Mouse (Mus musculus) thymus, adult 2 months (tissue): ENCODE data around the gene Pdss2. TPM values are rescaled to one million over a fixed set of nuclear protein-coding genes. Genes with fewer than 3 reads are reported as not detected.

Experiments
- DNase-seq: peaks from one replicate; pipeline ENCODE4 v3.0.0; 2021
- H3K27ac ChIP-seq: fragments of 200-500 bp; 2 replicates; pipeline ENCODE4 v1.5.1; 2012; ENCODE audit warnings: low read length, control low read depth; ENCODE audit not compliant: control insufficient read depth, insufficient read depth
- H3K27me3 ChIP-seq: fragments of 200-500 bp; 2 replicates; pipeline ENCODE4 v1.6.1; 2012; ENCODE audit warnings: mild to moderate bottlenecking, low read length, moderate library complexity, mixed read lengths; ENCODE audit not compliant: control insufficient read depth, insufficient read depth
- H3K36me3 ChIP-seq: fragments of 200-500 bp; 2 replicates; pipeline ENCODE4 v1.6.1; 2012; ENCODE audit warnings: mild to moderate bottlenecking, low read length, moderate library complexity; ENCODE audit not compliant: control insufficient read depth, insufficient read depth
- H3K4me1 ChIP-seq: fragments of 200-500 bp; replicated peaks from 2 replicates; pipeline ENCODE4 v1.6.1; 2012; ENCODE audit warnings: low read length; ENCODE audit not compliant: control insufficient read depth, insufficient read depth
- H3K4me3 ChIP-seq: fragments of 200-500 bp; 2 replicates; pipeline ENCODE4 v1.5.1; 2012; ENCODE audit warnings: mild to moderate bottlenecking, low read length, control low read depth, moderate library complexity; ENCODE audit not compliant: control insufficient read depth, insufficient read depth
- CTCF ChIP-seq: fragments of 200-500 bp; IDR thresholded peaks from 2 replicates; pipeline ENCODE4 v1.5.1; 2012; ENCODE audit warnings: mild to moderate bottlenecking, control low read depth, low read length, moderate library complexity, borderline replicate concordance; ENCODE audit not compliant: control insufficient read depth, poor library complexity, insufficient read depth; ENCODE audit errors: extremely low read depth
- POLR2A ChIP-seq: fragments of 200-500 bp; IDR thresholded peaks from 2 replicates; pipeline ENCODE4 v1.6.1; 2012; ENCODE audit warnings: mild to moderate bottlenecking, low read length, control low read depth, moderate library complexity; ENCODE audit not compliant: control insufficient read depth, poor library complexity, insufficient read depth; ENCODE audit errors: extremely low read depth
- WGBS: fragments of 180-500 bp; shearing (Covaris S2); methylation state at CpG from one replicate; pipeline ENCODE4 v1.1.7; 2018; 5-methylcytosine and 5-hydroxymethylcytosine counted together
- polyA plus RNA-seq: library from polyadenylated mRNA; depleted of rRNA; stranded (reverse); fragments of >200 nt; gene quantifications from 2 replicates; pipeline ENCODE4 v1.2.3, GENCODE M21; 2012

Pdss2 gene
- polyA plus RNA-seq, 1 experiment: 10.5 TPM

- no peak overlapping the region for H3K4me3 ChIP-seq
- DNase-seq: no peak
- H3K4me1 ChIP-seq: no peaks in the 10 kb centered on the region
- no peak overlapping the region for H3K27ac ChIP-seq
- TF ChIP-seq POLR2A (no peak), CTCF (no peak)
- no peaks in the 10 kb centered on the region for H3K27me3 ChIP-seq
- 92% methylated on average over 15 of the region's 15 CpGs for WGBS
- no peaks in the 10 kb centered on the region for H3K36me3 ChIP-seq
Measured at GRCm38 (mm10) chr10:43422061-43422770, 200.9 kb downstream of the Pdss2 start.

GRCm38 (mm10) chr10:43424545-43424944 is 203.3 kb downstream of the Pdss2 start:
- Histone ChIP-seq H3K27ac (no peak overlapping the region), H3K27me3 (no peaks in the 10 kb centered on the region), H3K4me1 (no peaks in the 10 kb centered on the region), H3K36me3 (no peaks in the 10 kb centered on the region), H3K4me3 (no peak overlapping the region)
- no peak for DNase-seq
- 95% methylated on average over 5 of the region's 5 CpGs for WGBS
- no peak for TF ChIP-seq CTCF

- Histone ChIP-seq H3K36me3 (no peaks in the 10 kb centered on the region), H3K27ac (no peak overlapping the region), H3K4me1 (no peaks in the 10 kb centered on the region), H3K27me3 (no peaks in the 10 kb centered on the region), H3K4me3 (no peak overlapping the region)
- DNase-seq: no peak
- no peak for TF ChIP-seq POLR2A
- 94% methylated on average over 5 of the region's 5 CpGs for WGBS
Measured at GRCm38 (mm10) chr10:43430606-43431005, 209.3 kb downstream of the Pdss2 start.

GRCm38 (mm10) chr10:43434326-43434725 is 213.0 kb downstream of the Pdss2 start:
- no peak for DNase-seq
- 96% methylated on average over 4 of the region's 4 CpGs for WGBS
- Histone ChIP-seq H3K27ac (no peak overlapping the region), H3K4me1 (no peaks in the 10 kb centered on the region), H3K27me3 (no peaks in the 10 kb centered on the region), H3K4me3 (no peak overlapping the region), H3K36me3 (no peaks in the 10 kb centered on the region)
- TF ChIP-seq POLR2A: no peak

- TF ChIP-seq POLR2A (no peak), CTCF (no peak)
- Histone ChIP-seq H3K4me1 (no peaks in the 10 kb centered on the region), H3K4me3 (no peak overlapping the region), H3K27me3 (no peaks in the 10 kb centered on the region), H3K27ac (no peak overlapping the region), H3K36me3 (no peaks in the 10 kb centered on the region)
- peak; percentile 8 for DNase-seq
- WGBS: 97% methylated on average over 3 of the region's 3 CpGs
Measured at GRCm38 (mm10) chr10:43435757-43436156, 214.5 kb downstream of the Pdss2 start.

GRCm38 (mm10) chr10:43439492-43439941 is 218.2 kb downstream of the Pdss2 start:
- Histone ChIP-seq H3K4me3 (no peak overlapping the region), H3K36me3 (no peaks in the 10 kb centered on the region), H3K27ac (no peak overlapping the region), H3K4me1 (no peaks in the 10 kb centered on the region), H3K27me3 (no peaks in the 10 kb centered on the region)
- no peak for TF ChIP-seq POLR2A
- TF ChIP-seq CTCF: no peak
- 94% methylated on average over 7 of the region's 7 CpGs for WGBS
- DNase-seq: no peak

GRCm38 (mm10) chr10:43440050-43440449 is 218.8 kb downstream of the Pdss2 start:
- no peak for TF ChIP-seq POLR2A
- no peak for TF ChIP-seq CTCF
- Histone ChIP-seq H3K27me3 (no peaks in the 10 kb centered on the region), H3K4me3 (no peak overlapping the region), H3K36me3 (no peaks in the 10 kb centered on the region), H3K27ac (no peak overlapping the region), H3K4me1 (no peaks in the 10 kb centered on the region)
- DNase-seq: no peak
- 86% methylated on average over 13 of the region's 13 CpGs for WGBS
